Mouse (Mus musculus) induced T-regulatory cell, adult 2 months (primary cell): ENCODE data around the gene Aurka.
A peak's percentile ranks its signal among the peaks of the same experiment; 100 is the strongest.

ENCODE experiments used
- DNase-seq: peaks from one replicate; pipeline ENCODE4 v3.0.0-alpha.2; 2012; ENCODE audit warnings: low read depth

Aurka gene

GRCm38 (mm10) chr2:172328248-172328647 is 42.1 kb downstream of the Aurka start:
- DNase-seq, result no peak

GRCm38 (mm10) chr2:172320878-172321277 is 49.5 kb downstream of the Aurka start:
- DNase-seq, result peak; percentile 28

GRCm38 (mm10) chr2:172311731-172312130 is 58.6 kb downstream of the Aurka start:
- no peak for DNase-seq

- no peak for DNase-seq
Observed at GRCm38 (mm10) chr2:172306544-172306943, 63.8 kb downstream of the Aurka start.
